Mouse (Mus musculus) heart, adult 2 months (tissue): Measurements from ENCODE around the gene Proser3.

Experiments used
- CTCF ChIP-seq: fragments of 200-600 bp; IDR thresholded peaks from 2 replicates; pipeline ENCODE4 v1.8.1; 2022; ENCODE audit warnings: antibody characterized with exemption, mild to moderate bottlenecking, moderate library complexity
- POLR2A ChIP-seq: fragments of 200-500 bp; IDR thresholded peaks from 2 replicates; pipeline ENCODE4 v1.6.1; 2011; ENCODE audit warnings: mild to moderate bottlenecking, low read depth, low read length, control low read depth; ENCODE audit not compliant: insufficient read depth

- TF ChIP-seq POLR2A (no peak), CTCF (peak; percentile 74)
These were observed 61.7 kb downstream of the Proser3 start for GRCm38 (mm10) chr7:30490251-30490956.
